Mouse (Mus musculus) frontal cortex, adult 2 months (tissue): Measurements from ENCODE around the gene Tmem129. TPM values are rescaled to one million over a fixed set of nuclear protein-coding genes. Genes with fewer than 3 reads are reported as not detected.
A peak's percentile ranks its signal among the peaks of the same experiment; 100 is the strongest.

Experiments
- DNase-seq, 2 experiments: peaks; one replicate each; pipeline ENCODE4 v3.0.0; 2022; ENCODE audit warnings: low spot score in 1 of 2; ENCODE audit errors: extremely low spot score in 1 of 2
- polyA plus RNA-seq: library from polyadenylated mRNA; depleted of rRNA; stranded (reverse); fragments of >200 nt; gene quantifications from 2 replicates; pipeline ENCODE4 v1.2.3, GENCODE M21; 2012; rRNA removed

Tmem129 gene
- 34.8 and 36.3 TPM in 2 replicates for polyA plus RNA-seq

GRCm38 (mm10) chr5:33657787-33658663, at the start of gene Tmem129, which contains the start of gene Tacc3:
Tmem129 (minus strand) TSS chr5:33658416.
Tacc3 (plus strand) TSS chr5:33658128.
- peak; percentile 99 for DNase-seq

- DNase-seq: no peak
These were observed 48.9 kb upstream of the Tmem129 start for GRCm38 (mm10) chr5:33707163-33707562.

- no peak for DNase-seq
These were observed 48.1 kb upstream of the Tmem129 start for GRCm38 (mm10) chr5:33706350-33706629.

GRCm38 (mm10) chr5:33705612-33706349, 47.6 kb upstream of the Tmem129 start:
- no peak for DNase-seq

- DNase-seq: peak; percentile 46 to 48
These were observed 46.9 kb upstream of the Tmem129 start for GRCm38 (mm10) chr5:33704945-33705611.

- no peak for DNase-seq
These were observed 45.8 kb upstream of the Tmem129 start for GRCm38 (mm10) chr5:33703999-33704398.

GRCm38 (mm10) chr5:33701832-33702231, 43.6 kb upstream of the Tmem129 start:
- DNase-seq: no peak

- no peak for DNase-seq
These were observed 41.8 kb upstream of the Tmem129 start for GRCm38 (mm10) chr5:33700010-33700409.

- DNase-seq: no peak
These were observed 40.5 kb upstream of the Tmem129 start for GRCm38 (mm10) chr5:33698669-33699068.

GRCm38 (mm10) chr5:33697947-33698512, 39.8 kb upstream of the Tmem129 start:
- DNase-seq: peak in 1 of 2 experiments; percentile 51

- DNase-seq: no peak
These were observed 39.3 kb upstream of the Tmem129 start for GRCm38 (mm10) chr5:33697534-33697933.

- DNase-seq: no peak
These were observed 38.2 kb upstream of the Tmem129 start for GRCm38 (mm10) chr5:33696430-33696829.

- no peak for DNase-seq
These were observed 37.5 kb upstream of the Tmem129 start for GRCm38 (mm10) chr5:33695718-33696121.

- peak; percentile 20 to 54 for DNase-seq
These were observed 36.9 kb upstream of the Tmem129 start for GRCm38 (mm10) chr5:33694848-33695717.

- no peak for DNase-seq
These were observed 36.2 kb upstream of the Tmem129 start for GRCm38 (mm10) chr5:33694461-33694847.

GRCm38 (mm10) chr5:33692393-33692792, 34.2 kb upstream of the Tmem129 start:
- no peak for DNase-seq

GRCm38 (mm10) chr5:33689852-33690645, 31.8 kb upstream of the Tmem129 start:
- no peak for DNase-seq

- DNase-seq: no peak
These were observed 31.1 kb upstream of the Tmem129 start for GRCm38 (mm10) chr5:33689221-33689844.
